Mouse (Mus musculus) neural tube, embryonic 10.5 days (tissue): ENCODE results near the gene Gm37240.

Source experiments
- DNase-seq: peaks from one replicate; pipeline ENCODE4 v3.0.0-alpha.2; 2017; ENCODE audit warnings: low spot score; ENCODE audit errors: extremely low spot score

Gm37240 gene

DNA sequence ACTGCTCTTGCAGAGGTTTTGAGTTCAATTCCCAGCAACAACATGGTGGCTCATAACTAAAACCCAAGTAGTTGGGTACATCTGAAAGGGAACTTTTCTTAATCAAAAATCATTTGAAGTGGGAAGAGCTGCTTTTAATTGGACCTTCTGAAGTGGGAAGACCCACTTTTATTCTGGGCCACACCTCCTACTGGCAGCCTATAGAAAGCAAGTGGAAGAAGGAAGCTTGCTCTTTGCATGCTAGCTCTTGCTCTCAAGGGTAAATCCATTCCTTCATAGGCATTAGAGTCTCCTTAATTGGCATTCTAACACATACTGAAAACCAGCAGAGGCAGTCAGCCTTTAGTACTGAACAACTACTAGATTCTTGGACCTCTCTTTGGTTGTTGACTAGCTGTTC, 1076.5 kb downstream of the Gm37240 start:
- no peak for DNase-seq

DNA sequence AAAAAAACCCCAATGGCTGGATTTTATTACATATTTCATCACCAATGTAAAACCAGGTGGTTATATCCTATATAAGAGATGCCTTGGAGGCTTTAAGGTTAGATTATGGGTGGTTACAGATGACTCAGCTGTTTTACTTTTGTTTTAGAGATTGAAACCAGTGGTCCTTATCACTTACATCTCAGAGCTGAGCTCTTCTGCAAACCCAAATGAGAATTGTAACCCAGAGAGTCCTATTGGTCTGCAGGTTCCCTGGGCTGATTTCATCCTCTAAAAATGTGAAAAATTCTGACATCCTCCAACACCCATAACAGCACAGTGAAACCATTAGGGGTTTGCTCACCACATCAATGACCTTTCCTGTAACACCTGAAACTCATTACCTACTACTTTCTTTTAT, 1078.4 kb downstream of the Gm37240 start:
- no peak for DNase-seq

DNA sequence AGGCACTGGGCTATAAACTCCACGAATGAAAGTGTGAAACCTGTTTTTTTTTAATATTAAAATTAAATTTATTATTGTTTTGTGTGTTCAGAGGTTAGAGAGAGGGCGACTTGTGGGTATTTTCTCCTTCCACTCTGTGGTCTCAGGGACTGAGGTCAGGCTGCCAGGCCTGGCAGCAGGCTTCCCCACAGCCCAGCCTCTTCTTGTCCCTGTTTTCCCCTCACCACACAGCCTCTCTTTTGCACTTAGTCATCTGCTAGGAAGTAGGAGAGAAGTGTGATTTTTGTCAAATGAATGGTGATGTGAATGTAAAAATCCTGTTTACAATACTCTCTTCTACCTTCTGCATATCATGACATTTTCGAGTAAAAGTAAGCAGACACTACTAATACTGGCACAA, 1079.5 kb downstream of the Gm37240 start:
- DNase-seq = no peak

DNA sequence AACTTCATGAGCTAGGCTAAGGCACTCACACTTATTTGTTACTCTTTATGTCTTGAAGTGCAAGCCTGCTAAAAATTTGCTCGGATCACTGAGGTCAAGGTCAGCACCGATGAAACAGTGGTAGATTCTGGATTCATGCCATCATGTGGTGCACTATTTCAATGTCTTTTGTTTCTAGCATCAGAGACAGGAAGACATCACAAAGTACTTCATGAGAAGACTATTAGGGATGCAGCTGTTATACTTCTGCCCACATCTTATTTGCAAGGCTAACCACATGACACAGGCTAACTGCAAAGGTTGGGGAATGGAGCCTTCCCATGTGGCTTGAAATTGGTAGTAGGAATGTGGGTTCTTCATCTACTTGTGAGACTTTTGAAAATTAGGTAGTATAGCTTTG, 1081.1 kb downstream of the Gm37240 start:
- no peak for DNase-seq

DNA sequence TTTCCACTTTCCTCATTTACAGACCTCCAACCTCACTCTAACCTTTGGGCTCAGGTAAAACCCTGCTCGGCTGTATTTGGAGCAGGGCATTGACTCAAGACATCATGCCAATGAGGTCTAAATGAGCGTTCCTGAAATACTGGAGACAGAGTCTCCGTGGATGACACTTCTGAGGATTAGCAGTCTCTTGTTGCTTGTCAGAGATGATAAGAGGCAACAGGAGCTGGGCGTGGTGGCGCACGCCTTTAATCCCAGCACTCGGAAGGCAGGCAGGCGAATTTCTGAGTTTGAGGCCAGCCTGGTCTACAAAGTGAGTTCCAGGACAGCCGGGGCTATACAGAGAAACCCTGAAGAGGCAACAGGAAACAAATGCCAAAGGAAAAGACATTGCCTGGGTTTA, 1083.3 kb downstream of the Gm37240 start:
- no peak for DNase-seq

DNA sequence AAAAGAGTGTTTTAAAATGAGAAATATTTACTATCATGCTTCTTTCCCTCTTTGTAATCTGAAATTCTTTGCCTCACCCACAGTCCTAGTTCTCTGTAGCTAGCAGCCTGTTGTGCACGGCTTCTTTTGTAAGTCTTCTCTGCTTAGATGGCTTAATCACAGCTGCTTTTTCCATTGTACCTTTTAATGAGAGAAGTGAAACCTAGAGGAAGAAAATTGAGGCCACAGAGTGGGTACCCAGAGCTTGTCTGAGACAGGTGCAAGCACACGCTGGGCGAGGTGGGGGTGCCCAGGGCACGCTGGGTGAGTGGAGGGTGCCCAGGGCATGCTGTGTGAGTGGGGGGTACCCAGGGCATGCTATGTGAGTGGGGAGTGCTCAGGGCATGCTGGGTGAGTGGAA, 1099.4 kb downstream of the Gm37240 start:
- DNase-seq = no peak

DNA sequence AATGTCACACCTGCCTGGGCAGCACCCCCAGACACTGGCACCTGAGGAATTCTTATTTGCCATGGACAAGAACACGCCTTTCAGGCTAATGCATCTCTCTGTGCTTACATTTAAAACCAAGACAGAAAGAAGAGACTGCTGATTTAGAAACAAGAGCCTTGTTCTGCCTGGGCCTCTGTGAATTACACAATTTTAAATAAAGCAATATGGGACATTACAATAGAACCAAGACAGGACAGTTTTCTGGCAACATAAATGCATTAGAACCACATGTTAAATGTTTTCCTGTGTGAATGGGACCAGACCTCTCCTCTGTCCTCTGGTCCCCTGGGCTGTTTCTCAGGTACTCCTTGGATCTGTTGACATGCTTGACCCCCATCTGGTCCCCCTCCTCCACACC, 1111.2 kb downstream of the Gm37240 start:
- DNase-seq = no peak

DNA sequence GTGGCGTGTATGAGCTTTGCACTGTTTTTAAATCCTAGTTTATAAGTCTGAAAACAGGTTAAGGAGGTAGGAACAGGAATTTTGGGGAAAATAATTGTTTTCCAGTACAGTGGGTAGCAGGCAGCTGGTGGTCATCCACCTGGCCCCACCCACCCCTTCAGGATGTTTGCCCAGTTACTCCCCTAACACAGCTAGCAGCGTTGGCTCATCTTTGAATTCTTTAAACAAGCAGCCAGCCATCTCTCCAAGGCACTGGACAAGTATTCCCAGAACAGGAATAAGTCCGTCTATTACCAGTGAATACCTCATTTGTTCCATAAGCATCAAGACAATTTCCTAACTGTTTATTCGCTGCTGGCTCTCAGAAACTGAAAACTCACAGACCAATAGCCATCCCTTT, 1111.7 kb downstream of the Gm37240 start:
- no peak for DNase-seq

DNA sequence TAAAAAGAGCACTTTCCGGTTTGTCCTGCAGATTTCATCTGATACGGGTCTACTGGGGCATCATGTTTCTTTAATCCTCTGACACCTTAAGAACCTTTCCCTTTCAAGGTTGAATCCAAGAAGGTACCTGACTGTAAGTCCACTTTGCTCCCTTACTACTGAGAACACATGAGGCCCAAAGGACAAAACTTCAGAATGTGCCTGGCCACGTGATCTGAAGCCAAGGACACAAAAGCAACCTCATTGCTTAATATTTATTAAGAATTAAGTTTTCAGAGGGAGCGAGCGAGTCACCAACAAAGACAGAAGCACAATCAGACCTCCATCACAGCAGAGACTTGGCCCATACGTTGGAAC, 1112.3 kb downstream of the Gm37240 start:
- DNase-seq = no peak

DNA sequence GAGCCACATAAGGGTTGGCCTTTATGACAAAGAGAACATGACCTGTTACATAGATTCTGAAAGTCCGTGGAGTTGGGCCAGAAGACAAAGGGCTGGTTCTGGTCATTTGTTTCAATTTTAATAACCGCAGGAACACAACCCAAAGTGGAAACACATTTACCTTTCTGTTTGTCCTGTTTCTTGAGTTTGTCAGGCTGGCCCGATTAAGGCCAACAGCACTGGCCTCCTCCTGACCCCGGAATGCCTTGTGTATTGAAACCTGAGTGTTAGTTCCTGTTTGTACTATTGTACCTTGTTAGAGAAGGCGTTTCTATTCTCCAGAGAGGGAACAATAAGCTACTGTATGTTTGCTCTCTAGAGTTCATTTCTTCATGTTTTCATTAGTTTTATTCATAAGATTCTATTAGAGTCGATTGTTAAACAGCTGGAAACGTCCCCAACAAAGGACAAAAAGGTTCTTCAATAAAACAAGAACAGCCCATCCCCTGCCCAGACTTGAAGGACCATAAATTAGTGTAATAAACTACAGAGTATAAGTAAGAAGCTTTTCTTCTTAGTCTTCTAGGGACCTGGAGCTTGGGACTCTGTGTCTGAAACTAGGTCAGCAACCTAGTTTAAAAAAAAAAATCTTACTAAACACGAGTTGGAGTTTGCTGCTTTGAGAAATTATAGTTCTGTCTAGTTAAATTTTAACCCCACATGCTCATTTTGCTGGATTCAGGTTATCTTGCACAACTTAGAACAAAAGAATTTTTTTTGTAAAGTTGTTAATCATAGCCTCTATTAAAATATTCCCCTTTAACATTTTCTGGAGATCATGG, 1112.9 kb downstream of the Gm37240 start:
- DNase-seq = no peak

DNA sequence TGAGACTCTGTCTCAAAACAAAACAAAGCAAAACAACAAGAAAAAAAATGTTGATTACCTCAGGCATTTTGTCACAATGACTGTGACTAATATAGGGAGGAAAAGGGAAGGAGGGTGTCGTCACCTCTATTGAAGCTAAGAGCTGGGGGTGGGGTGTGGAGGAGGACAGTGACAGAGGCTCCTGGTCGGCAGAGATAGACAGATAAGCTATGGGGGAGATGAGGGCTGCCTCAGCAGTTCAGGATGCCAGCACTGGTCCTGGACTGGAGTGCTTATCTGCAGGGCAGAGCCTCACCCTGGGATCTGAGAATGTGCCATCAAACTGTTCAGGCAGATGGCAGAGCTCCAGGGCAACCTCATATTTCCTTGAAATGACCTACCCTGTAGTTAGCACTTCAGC, 1115.3 kb downstream of the Gm37240 start:
- no peak for DNase-seq

DNA sequence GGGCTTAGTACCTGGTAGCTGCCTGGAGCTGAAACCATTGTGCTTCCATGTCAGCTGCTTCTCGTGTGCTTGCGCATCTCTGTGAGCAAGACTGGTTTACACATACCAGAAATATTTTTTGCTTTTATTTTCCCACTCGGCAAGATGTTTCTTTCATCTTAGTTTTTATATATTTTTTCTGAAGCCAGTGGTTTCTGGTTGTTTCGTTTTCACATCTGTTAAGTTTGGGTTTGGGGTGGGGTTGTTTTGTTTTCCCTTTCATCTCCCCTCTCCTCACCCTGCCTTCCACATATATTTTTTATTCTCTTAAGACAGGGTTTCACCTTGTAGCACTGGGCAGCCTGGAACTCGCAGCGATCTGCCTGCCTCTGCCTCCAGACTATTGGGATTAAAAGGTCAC, 1116.8 kb downstream of the Gm37240 start:
- no peak for DNase-seq

DNA sequence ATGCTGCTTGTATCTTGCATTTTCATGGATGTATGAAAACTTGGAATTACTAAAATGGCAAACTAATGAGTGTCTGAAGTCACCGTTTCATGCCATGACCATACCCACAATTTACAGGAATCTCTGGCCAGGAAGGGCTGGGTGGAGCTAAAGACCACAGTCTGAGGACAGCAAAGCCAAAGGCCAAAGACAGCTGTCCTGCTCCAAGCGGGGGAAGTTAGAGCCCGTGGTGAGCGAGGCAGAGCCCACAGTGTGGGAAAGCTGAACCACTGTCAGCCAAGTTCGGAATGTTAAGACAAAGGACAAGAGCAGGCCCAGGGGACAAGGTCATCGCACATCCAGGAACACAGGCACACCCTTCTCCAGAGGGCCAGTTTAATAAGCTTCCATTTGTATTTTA, 1117.9 kb downstream of the Gm37240 start:
- no peak for DNase-seq

DNA sequence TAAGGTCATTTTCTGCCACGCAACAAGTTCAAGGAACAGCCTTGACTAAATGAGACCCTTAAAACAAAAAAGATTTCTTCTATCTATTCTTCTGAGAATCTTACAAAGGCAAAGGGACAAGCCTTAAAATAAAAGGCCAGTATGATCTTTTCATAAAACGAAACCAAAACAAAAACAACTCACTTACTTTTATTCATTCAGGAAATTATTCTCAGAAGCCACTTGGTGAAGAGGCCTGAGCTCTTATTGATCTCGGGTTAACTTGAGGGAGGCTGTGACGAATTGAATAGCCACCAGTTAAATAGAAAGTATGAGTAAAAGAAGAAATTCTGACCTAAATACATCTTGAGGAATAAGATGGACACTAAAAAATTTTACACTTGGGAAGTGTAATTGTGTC, 1118.4 kb downstream of the Gm37240 start:
- DNase-seq = no peak

DNA sequence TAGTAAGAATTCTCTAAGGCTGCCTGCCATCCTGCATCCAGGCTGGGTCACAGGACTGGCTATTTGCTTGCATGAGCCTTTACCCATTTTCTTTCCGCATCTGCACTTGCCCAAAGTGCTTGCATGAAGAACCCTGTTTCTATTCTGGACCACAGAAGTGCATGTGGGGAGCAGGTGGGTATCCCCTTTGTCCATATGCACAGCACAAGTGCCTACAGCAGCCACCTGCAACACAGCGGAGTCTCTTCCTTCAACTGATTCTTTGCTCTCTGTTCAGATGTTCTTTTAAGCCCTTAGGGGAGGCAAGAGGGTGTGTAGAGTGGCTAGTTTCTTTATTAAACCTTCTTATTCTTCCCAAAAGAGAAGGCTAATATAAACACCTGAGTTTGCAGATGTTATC, 1133.5 kb downstream of the Gm37240 start:
- DNase-seq = no peak

DNA sequence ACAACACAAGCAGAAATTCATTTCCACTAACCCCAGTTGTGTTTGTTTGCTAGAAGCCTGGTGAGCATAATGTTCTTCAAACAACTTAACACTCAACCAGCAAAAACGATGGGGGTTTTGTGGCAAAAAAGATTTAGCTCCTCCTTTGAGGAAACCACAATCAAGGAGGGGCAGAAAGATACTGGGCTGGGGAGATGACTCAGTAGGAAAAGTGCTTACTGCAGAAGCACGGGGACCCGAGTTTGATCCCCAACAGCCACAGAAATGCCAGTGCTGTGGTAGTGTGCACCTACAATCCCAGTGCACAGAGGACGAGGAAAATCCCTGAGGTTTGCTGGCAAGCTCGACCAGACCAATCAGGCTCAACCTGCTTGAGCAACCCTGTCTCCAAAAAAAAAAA, 1138.1 kb downstream of the Gm37240 start:
- DNase-seq = no peak

DNA sequence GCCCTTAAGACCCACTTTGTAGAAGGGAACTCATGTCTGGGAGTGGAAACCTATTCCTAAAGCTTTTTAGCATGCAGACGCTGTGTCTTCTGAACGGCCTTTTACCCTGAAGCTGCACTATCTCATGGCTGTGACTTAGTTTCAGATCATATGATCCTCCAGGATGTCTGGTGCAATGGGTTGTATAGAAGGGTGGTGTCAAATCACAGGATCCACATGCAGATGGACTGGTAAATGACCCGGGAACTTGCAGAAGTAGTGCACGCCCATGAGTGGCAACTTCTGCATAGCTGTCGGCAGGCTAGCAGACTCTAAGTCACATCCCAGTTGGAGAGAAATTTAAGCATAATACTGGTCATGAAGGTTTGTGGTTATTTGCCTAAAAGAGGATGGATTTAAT, 1139.2 kb downstream of the Gm37240 start:
- DNase-seq = no peak

DNA sequence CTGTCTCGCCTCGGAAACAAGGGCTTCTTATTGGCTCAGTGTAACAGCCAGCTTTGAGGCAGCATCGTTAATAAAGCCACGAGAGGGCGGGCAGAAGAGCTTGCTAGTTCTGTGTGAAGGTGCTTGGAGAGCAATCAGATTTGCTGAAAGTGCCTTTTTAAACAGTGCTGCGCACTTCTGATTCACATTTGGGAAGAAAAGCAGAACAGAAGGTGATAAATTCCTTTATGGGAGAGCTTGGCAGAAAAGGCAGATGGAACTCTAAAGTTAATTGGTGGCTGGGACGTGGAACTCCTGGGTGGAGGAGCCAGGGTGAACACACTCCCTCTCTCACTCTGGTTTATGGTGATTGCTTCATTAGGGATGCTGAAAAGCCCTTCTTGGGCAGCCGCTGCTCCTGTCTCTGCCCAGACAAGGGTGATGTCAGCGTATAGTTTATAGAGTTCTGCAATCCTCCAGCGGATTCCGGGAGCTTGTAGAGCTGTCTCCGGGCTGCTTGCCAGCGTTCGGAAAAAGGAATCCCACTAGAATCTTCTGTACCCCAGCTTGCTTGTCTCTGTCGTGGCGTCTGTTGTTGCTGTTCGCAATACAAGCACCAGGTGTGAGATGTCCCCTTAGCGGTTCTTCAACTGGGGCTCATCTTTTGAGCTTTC, 1141.7 kb downstream of the Gm37240 start:
- no peak for DNase-seq

DNA sequence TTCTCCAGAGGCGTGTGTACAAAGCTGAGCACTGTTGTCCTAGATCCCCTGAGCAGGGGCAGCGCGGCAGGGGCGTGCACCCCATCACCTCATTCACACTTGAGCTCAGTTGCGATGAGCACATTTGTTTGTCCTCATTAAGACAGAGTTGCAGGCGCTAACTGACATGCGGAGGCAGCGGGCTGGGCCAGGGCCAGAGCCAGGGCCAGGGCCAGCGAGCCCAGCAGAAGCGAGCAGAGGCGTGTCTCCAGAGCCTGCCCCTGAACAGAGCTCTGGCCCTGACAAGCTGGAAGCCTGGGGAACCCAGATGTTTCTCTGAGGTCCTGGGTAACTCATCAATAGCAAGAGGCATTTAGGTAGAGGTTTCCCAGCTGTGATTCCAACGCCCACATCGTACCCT, 1142.6 kb downstream of the Gm37240 start:
- DNase-seq = no peak

DNA sequence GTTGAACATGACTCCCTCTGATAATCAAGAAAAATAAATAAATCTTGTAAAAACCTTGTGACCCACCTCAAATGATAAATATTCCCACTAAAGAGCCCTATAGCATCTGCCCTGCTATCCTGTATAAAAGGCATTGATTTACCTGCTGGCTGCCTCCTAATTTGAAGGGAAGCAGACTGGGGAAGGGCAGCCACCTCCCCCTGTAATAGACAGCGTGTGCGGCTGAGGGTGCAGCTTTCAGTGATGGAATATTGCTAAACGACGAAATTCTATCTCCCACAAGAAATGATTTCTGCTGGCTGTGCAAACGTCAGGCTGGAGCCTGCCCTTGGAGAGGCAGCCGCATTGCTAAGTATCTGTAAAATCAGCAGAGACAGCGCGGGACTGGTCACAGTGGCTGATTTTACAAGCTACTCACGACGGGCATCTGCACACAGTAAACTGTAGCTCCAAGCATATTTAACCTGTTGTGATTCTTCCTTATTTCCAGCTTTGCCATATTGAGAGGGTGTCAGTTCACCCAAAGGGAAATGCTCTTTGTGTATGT, 1147.2 kb downstream of the Gm37240 start:
- no peak for DNase-seq

DNA sequence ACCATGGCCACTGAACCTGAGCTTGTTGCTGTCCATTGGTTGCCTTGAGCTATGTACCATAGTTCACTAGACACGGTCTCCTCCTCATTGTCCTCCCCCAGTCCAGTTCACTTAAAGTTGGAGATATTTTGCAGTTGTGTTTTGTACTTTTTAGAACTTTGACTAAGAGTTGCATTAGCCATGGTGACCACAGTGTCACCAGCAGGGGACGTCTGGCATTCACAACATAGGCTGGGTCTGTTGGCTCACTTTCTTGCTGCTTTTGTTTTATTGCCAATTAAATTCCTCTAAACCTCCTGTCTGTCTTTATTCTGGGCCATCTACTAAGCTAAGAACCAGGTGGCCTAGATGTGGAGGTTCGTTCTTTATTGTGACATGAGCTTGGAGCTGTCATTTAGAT, 1150.2 kb downstream of the Gm37240 start:
- no peak for DNase-seq

DNA sequence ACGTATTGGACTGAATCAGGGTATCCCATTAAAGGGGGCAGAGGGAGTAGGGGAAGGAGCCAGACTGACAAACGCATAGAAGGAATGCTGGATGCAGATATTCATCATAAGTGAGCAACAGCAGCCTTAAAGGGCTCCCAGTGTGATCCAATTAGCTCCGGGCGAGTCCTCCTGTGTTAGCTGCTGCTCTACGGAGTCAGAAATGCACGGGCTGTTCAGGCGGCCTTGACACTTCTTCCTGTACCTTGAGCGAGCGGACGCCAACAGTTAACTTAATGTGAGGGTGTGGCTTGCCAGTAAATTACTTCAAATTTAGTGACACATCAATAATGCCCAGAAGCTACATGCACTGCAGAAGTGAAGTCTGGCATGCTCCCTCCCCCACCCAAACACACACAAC, 1151.6 kb downstream of the Gm37240 start:
- DNase-seq = no peak

DNA sequence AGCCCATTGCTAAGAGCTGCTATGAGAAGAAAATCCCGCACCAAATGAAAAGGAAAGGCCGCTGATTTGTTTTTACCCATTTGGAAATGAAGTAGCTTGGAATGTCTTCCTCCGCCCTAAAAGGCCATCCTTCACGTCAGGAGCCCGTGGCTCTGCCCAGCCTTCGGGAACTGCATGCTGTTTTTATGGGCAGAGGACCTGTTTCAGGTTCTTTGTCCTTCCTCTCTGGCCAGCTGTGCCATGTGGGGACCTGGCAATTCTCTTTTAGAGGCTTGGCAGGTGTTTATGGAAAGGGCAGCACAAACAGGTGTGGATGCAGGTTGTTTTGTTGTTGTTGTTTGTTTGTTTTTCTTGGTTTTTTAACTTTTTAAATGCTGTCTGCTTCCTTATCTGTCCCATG, 1154.8 kb downstream of the Gm37240 start:
- DNase-seq = no peak
